Mouse (Mus musculus) ES-E14 (cell line): ENCODE measurements around the gene Eif2ak2.

Experiments
- CHD2 ChIP-seq: IDR thresholded peaks from 2 replicates; pipeline ENCODE4 v1.6.1; 2014; ENCODE audit warnings: mild to moderate bottlenecking, low read depth, low read length, inconsistent platforms
- HCFC1 ChIP-seq: IDR thresholded peaks from 2 replicates; pipeline ENCODE4 v1.6.1; 2012; ENCODE audit warnings: low read length, inconsistent platforms, borderline replicate concordance; ENCODE audit not compliant: insufficient read depth
- MAFK ChIP-seq: IDR thresholded peaks from 2 replicates; pipeline ENCODE4 v1.6.1; 2014; ENCODE audit warnings: mild to moderate bottlenecking, low read depth, low read length, inconsistent platforms; ENCODE audit not compliant: insufficient read depth
- ZNF384 ChIP-seq: IDR thresholded peaks from 2 replicates; pipeline ENCODE4 v1.6.1; 2012; ENCODE audit warnings: low read depth, low read length, inconsistent platforms

DNA sequence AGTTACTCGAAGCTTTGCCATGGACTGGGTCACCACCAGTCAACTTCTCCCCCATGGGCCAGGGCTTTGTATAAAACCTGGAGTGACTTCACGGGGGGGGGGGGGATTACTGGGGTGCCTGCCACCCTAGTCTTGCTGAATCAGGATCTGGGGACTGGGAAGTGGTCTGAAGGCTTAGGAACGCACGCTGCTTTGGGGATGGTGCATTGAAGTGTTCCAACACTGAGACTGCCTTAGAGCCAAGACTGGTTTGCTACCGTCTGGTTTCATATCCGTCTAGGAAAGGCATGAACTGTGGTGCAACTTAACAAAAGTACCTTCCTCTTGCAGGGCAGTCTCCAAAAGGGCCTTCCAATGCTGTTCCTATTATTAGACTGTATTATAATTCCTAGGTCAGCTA, 35.3 kb upstream of the Eif2ak2 start:
- TF ChIP-seq HCFC1 (no peak), MAFK (no peak), CHD2 (no peak), ZNF384 (no peak)
